ENCODE assay signal across 22 mouse cellular contexts in the genomic region with DNA sequence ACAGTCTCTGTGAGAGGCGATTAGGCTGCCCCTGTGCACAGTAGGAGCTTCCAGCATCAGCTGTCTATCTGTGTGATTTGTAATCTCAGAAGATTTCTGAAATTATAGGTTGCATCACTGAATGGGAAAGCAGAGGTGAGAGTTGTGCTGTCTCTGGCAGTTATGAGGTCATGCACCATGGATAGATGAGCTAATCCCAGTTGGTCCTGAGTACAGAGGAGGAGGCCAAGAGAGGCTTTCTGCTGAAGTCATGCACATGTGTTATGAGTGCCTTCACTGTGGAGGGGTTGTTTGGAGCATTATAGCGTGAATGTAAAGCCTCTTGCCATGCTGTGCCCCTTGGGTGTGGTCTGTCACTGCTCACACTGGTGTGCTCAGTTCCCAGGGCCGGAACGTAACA. TPM values are rescaled to one million over a fixed set of nuclear protein-coding genes. Genes with fewer than 3 reads are reported as not detected.
DNase-seq lines count a peak whose midpoint lies in the region; ATAC-seq and TF ChIP-seq lines count a peak whose summit lies in the region.
"Had no signal": no experiment of that assay in that cellular context is flagged by ENCODE, and none has a peak within 500 bp of the region (broad histone marks: within the 10 kb centered on the region; RNA-seq: fewer than 3 reads in every experiment).

No protein-coding gene starts in this region.

- no peaks in the 10 kb centered on the region for H3K9me3 ChIP-seq in embryonic facial prominence, embryonic 14.5 days (ENCODE audit: control insufficient read depth, low read length)
- no peaks in the 10 kb centered on the region for H3K9me3 ChIP-seq in embryonic facial prominence, embryonic 10.5 days
- H3K9me3 ChIP-seq in kidney, embryonic 15.5 days (replicated peaks) = no peaks in the 10 kb centered on the region
- H3K9me3 ChIP-seq in liver, postnatal 0 days (ENCODE audit: low read length) = no peaks in the 10 kb centered on the region
- H3K9me3 ChIP-seq in liver, embryonic 11.5 days (ENCODE audit: control insufficient read depth, low read length) = no peaks in the 10 kb centered on the region
- H3K9me3 ChIP-seq: forebrain, embryonic 15.5 days; G1E; heart, embryonic 10.5 days; heart, embryonic 15.5 days; hindbrain, embryonic 10.5 days; hindbrain, embryonic 15.5 days had no signal

- no peak overlapping the region for H3K9ac ChIP-seq in embryonic facial prominence, embryonic 14.5 days (ENCODE audit: low read depth, low read length)
- no peak overlapping the region for H3K9ac ChIP-seq in kidney, embryonic 15.5 days
- no peak overlapping the region for H3K9ac ChIP-seq in liver, postnatal 0 days (replicated peaks)
- H3K9ac ChIP-seq in liver, embryonic 11.5 days (ENCODE audit: low read depth, low read length) = no peak overlapping the region
- H3K9ac ChIP-seq: forebrain, embryonic 15.5 days; heart, embryonic 15.5 days; hindbrain, embryonic 15.5 days had no signal

- 87% methylated on average over 4 of the region's 4 CpGs for WGBS in embryonic facial prominence, embryonic 14.5 days
- WGBS in embryonic facial prominence, embryonic 10.5 days = 91% methylated on average over 4 of the region's 4 CpGs
- WGBS in kidney, embryonic 15.5 days = 87% methylated on average over 4 of the region's 4 CpGs
- 87% methylated on average over 4 of the region's 4 CpGs for WGBS in liver, postnatal 0 days (ENCODE audit: insufficient replicate concordance)
- WGBS in liver, embryonic 11.5 days = 86% methylated on average over 4 of the region's 4 CpGs

- ATAC-seq in embryonic facial prominence, embryonic 14.5 days (ENCODE audit: low read depth) = 0 out of 2 replicates have a peak, but pooled peaks have one; percentile 45
- ATAC-seq in kidney, embryonic 15.5 days (replicated peaks; ENCODE audit: low FRiP score) = no peak
- peak; percentile 64 for ATAC-seq in liver, postnatal 0 days
- no peak for ATAC-seq in liver, embryonic 11.5 days (replicated peaks; ENCODE audit: low FRiP score)
- ATAC-seq: CD4-positive, CD25-positive, alpha-beta regulatory T cell, adult 4 months; forebrain, embryonic 15.5 days had no signal

- DNase-seq in embryonic facial prominence, embryonic 14.5 days (ENCODE audit: low spot score) = no peak
- DNase-seq in embryonic facial prominence, embryonic 10.5 days (ENCODE audit: low spot score) = no peak
- no peak for DNase-seq in kidney, postnatal 14 days
- no peak for DNase-seq in liver, postnatal 0 days
- no peak for DNase-seq in liver, embryonic 11.5 days (ENCODE audit: low spot score)
- peak; percentile 41 for DNase-seq in skeletal muscle tissue, adult 2 months (ENCODE audit: low read depth, low spot score)
- no peak for DNase-seq in adrenal gland, adult 2 months
- DNase-seq: adrenal gland, postnatal 14 days; B cell, adult 2 months; cerebellum, adult 2 months; cerebellum, postnatal 10 days; gastrocnemius, postnatal 36 days; heart, adult 18-20 months; heart, postnatal 14 days had no signal

- peaks cover 26% of the 10 kb centered on the region for H3K36me3 ChIP-seq in embryonic facial prominence, embryonic 14.5 days (ENCODE audit: control insufficient read depth, insufficient read depth, low read length)
- H3K36me3 ChIP-seq in embryonic facial prominence, embryonic 10.5 days (replicated peaks) = peaks cover 36% of the 10 kb centered on the region
- H3K36me3 ChIP-seq in kidney, embryonic 15.5 days = peaks cover 11% of the 10 kb centered on the region
- H3K36me3 ChIP-seq in liver, postnatal 0 days (replicated peaks; ENCODE audit: insufficient read depth, low read length) = peaks cover 7% of the 10 kb centered on the region; the same call in 1 of the 2 replicates
- peaks cover 2% of the 10 kb centered on the region; the same call in 1 of the 2 replicates for H3K36me3 ChIP-seq in liver, embryonic 11.5 days (ENCODE audit: control insufficient read depth, insufficient read depth, low read length)
- H3K36me3 ChIP-seq: forebrain, embryonic 15.5 days; heart, embryonic 15.5 days; hindbrain, embryonic 15.5 days had no signal

- 0 out of 2 replicates have a peak, but pooled peaks cover 3% of the 10 kb centered on the region for H3K4me1 ChIP-seq in embryonic facial prominence, embryonic 14.5 days (ENCODE audit: control insufficient read depth, insufficient read depth, low read length)
- peaks cover 5% of the 10 kb centered on the region; the same call in 1 of the 2 replicates for H3K4me1 ChIP-seq in embryonic facial prominence, embryonic 10.5 days
- 0 out of 2 replicates have a peak, but pooled peaks cover 3% of the 10 kb centered on the region for H3K4me1 ChIP-seq in kidney, embryonic 15.5 days
- H3K4me1 ChIP-seq in liver, postnatal 0 days (ENCODE audit: insufficient read depth) = no peaks in the 10 kb centered on the region
- H3K4me1 ChIP-seq in liver, embryonic 11.5 days (replicated peaks; ENCODE audit: control insufficient read depth, insufficient read depth, low read length) = no peaks in the 10 kb centered on the region; the same call in 1 of the 2 replicates
- H3K4me1 ChIP-seq: forebrain, embryonic 15.5 days; hindbrain, embryonic 10.5 days; hindbrain, embryonic 15.5 days had no signal

- no peak overlapping the region for H3K27ac ChIP-seq in embryonic facial prominence, embryonic 14.5 days (replicated peaks; ENCODE audit: low read depth, low read length)
- H3K27ac ChIP-seq in embryonic facial prominence, embryonic 10.5 days (replicated peaks) = no peak overlapping the region
- peak overlapping the region; percentile 33; the same call in 1 of the 2 replicates for H3K27ac ChIP-seq in kidney, embryonic 15.5 days
- no peak overlapping the region for H3K27ac ChIP-seq in liver, postnatal 0 days (ENCODE audit: low read depth)
- H3K27ac ChIP-seq in liver, embryonic 11.5 days (ENCODE audit: low read depth, low read length) = no peak overlapping the region
- H3K27ac ChIP-seq: forebrain, embryonic 15.5 days; heart, embryonic 15.5 days; hindbrain, embryonic 10.5 days; hindbrain, embryonic 15.5 days had no signal

- H3K27me3 ChIP-seq in embryonic facial prominence, embryonic 14.5 days (replicated peaks; ENCODE audit: control insufficient read depth, insufficient read depth, low read length) = no peaks in the 10 kb centered on the region
- no peaks in the 10 kb centered on the region for H3K27me3 ChIP-seq in embryonic facial prominence, embryonic 10.5 days (replicated peaks; ENCODE audit: low read depth, poor library complexity, severe bottlenecking)
- no peaks in the 10 kb centered on the region for H3K27me3 ChIP-seq in kidney, embryonic 15.5 days
- H3K27me3 ChIP-seq in liver, postnatal 0 days (ENCODE audit: insufficient read depth, low read length) = no peaks in the 10 kb centered on the region
- H3K27me3 ChIP-seq in liver, embryonic 11.5 days (replicated peaks; ENCODE audit: control insufficient read depth, insufficient read depth, low read length) = no peaks in the 10 kb centered on the region
- H3K27me3 ChIP-seq: forebrain, embryonic 15.5 days; heart, embryonic 15.5 days; hindbrain, embryonic 15.5 days had no signal

- no peak for TF ChIP-seq EP300 in liver, postnatal 0 days (IDR thresholded peaks at IDR 0.05; ENCODE audit: low read depth)

- no peak overlapping the region for H3K4me3 ChIP-seq in embryonic facial prominence, embryonic 14.5 days (ENCODE audit: low read depth, low read length)
- no peak overlapping the region for H3K4me3 ChIP-seq in embryonic facial prominence, embryonic 10.5 days
- no peak overlapping the region for H3K4me3 ChIP-seq in kidney, embryonic 15.5 days (replicated peaks)
- H3K4me3 ChIP-seq in liver, postnatal 0 days (ENCODE audit: low read depth, low read length) = no peak overlapping the region
- H3K4me3 ChIP-seq in liver, embryonic 11.5 days (ENCODE audit: low read depth, low read length) = no peak overlapping the region
- H3K4me3 ChIP-seq: forebrain, embryonic 15.5 days; heart, embryonic 10.5 days; heart, embryonic 15.5 days; hindbrain, embryonic 10.5 days; hindbrain, embryonic 15.5 days had no signal

- H3K4me2 ChIP-seq in embryonic facial prominence, embryonic 14.5 days (ENCODE audit: low read depth, low read length) = no peak overlapping the region
- no peak overlapping the region for H3K4me2 ChIP-seq in kidney, embryonic 15.5 days
- H3K4me2 ChIP-seq in liver, postnatal 0 days (ENCODE audit: low read depth, low read length) = no peak overlapping the region
- no peak overlapping the region for H3K4me2 ChIP-seq in liver, embryonic 11.5 days
- H3K4me2 ChIP-seq: forebrain, embryonic 15.5 days; heart, embryonic 15.5 days; hindbrain, embryonic 15.5 days had no signal

- TF ChIP-seq CTCF in liver, postnatal 0 days (IDR thresholded peaks at IDR 0.05; ENCODE audit: low read depth) = no peak

RNA-seq across cellular contexts. Expression of a gene that starts 50.2 kb away (rescaled TPM):
- polyA plus RNA-seq in embryonic facial prominence, embryonic 14.5 days (2014; fragmentation: Nextera tagmentation; extraction: Ambion mirVana) = 5.3 and 6.1 TPM in 2 replicates
- 7.2 and 10.1 TPM in 2 replicates for polyA plus RNA-seq in embryonic facial prominence, embryonic 10.5 days (2016; fragmentation: Nextera tagmentation; extraction: Ambion mirVana)
- polyA plus RNA-seq in kidney, embryonic 15.5 days (2015; fragmentation: Nextera tagmentation; extraction: Ambion mirVana) = 6.2 and 7.8 TPM in 2 replicates
- polyA plus RNA-seq in liver, postnatal 0 days (2015; fragmentation: Nextera tagmentation; extraction: Ambion mirVana) = 0.13 and 0.29 TPM in 2 replicates
- 1.3 and 2.1 TPM in 2 replicates for polyA plus RNA-seq in liver, embryonic 11.5 days (2014; fragmentation: Nextera tagmentation; extraction: Ambion mirVana)
- 1 to 10 TPM; 1.2 to 2.2 TPM for total RNA-seq in adrenal gland, adult 2 months (2021)
- 1.5 and 1.7 TPM in 2 replicates for polyA plus RNA-seq in adrenal gland, adult 2 months (2012; rRNA removed)

RNA-seq across cellular contexts. Expression of a gene that starts 52.8 kb away (rescaled TPM):
- 18.3 and 21.1 TPM in 2 replicates for polyA plus RNA-seq in embryonic facial prominence, embryonic 14.5 days (2014; fragmentation: Nextera tagmentation; extraction: Ambion mirVana)
- polyA plus RNA-seq in embryonic facial prominence, embryonic 10.5 days (2016; fragmentation: Nextera tagmentation; extraction: Ambion mirVana) = 22.4 and 24.1 TPM in 2 replicates
- 23.8 and 24.4 TPM in 2 replicates for polyA plus RNA-seq in kidney, embryonic 15.5 days (2015; fragmentation: Nextera tagmentation; extraction: Ambion mirVana)
- polyA plus RNA-seq in liver, postnatal 0 days (2015; fragmentation: Nextera tagmentation; extraction: Ambion mirVana) = 6.4 and 7.0 TPM in 2 replicates
- polyA plus RNA-seq in liver, embryonic 11.5 days (2014; fragmentation: Nextera tagmentation; extraction: Ambion mirVana) = 17.7 and 18.2 TPM in 2 replicates
- 10 to 100 TPM; 46.8 to 53.3 TPM for total RNA-seq in adrenal gland, adult 2 months (2021)
- polyA plus RNA-seq in adrenal gland, adult 2 months (2012; rRNA removed) = 19.1 and 23.8 TPM in 2 replicates

RNA-seq across cellular contexts. Expression of a gene that starts 59.5 kb away (rescaled TPM):
- polyA plus RNA-seq in embryonic facial prominence, embryonic 14.5 days (2014; fragmentation: Nextera tagmentation; extraction: Ambion mirVana) = 2.4 and 4.1 TPM in 2 replicates
- polyA plus RNA-seq in embryonic facial prominence, embryonic 10.5 days (2016; fragmentation: Nextera tagmentation; extraction: Ambion mirVana) = 5.6 and 6.1 TPM in 2 replicates
- polyA plus RNA-seq in kidney, embryonic 15.5 days (2015; fragmentation: Nextera tagmentation; extraction: Ambion mirVana) = 6.1 and 6.4 TPM in 2 replicates
- polyA plus RNA-seq in liver, postnatal 0 days (2015; fragmentation: Nextera tagmentation; extraction: Ambion mirVana) = 1.1 and 1.8 TPM in 2 replicates
- polyA plus RNA-seq in liver, embryonic 11.5 days (2014; fragmentation: Nextera tagmentation; extraction: Ambion mirVana) = 3.3 and 3.8 TPM in 2 replicates
- total RNA-seq in adrenal gland, adult 2 months (2021) = 10 to 100 TPM; 11.1 to 14.1 TPM
- 6.9 and 8.5 TPM in 2 replicates for polyA plus RNA-seq in adrenal gland, adult 2 months (2012; rRNA removed)

Comparison
In these comparisons a context has a peak if more than half of its experiments do, and no peak if none do; other contexts are left out.
1. ATAC-seq: peak in embryonic facial prominence, embryonic 14.5 days (single experiment) and liver, postnatal 0 days (single experiment); none in kidney, embryonic 15.5 days (single experiment) and liver, embryonic 11.5 days (single experiment).